Mouse (Mus musculus): ENCODE measurements around the gene Brd4.
"Not testable (repeated sequence)": the region's sequence is repeated elsewhere in the genome, so short reads cannot be mapped to it uniquely, and the experiment has no call there.

DNA sequence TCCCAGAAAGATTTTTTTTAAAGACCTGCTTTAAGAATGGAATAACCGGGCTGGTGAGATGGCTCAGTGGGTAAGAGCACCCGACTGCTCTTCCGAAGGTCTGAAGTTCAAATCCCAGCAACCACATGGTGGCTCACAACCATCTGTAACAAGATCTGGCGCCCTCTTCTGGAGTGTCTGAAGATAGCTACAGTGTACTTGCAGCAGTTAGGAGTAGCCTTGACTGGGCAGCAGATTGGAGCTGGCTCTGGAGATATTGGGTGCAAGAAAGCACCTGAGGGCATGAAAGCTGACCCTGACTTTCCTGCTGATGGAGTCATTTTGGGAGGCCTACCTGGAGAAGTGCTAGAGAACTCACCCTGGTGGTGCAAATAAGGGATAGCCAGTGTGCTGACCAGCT is 68.9 kb downstream of the Brd4 start:
- TF ChIP-seq EP300 (IDR thresholded peaks at IDR 0.05; ENCODE audit: low read depth) = not testable (repeated sequence)
- TF ChIP-seq CTCF (IDR thresholded peaks at IDR 0.05; ENCODE audit: low read depth) = peak; percentile 57
